Mouse (Mus musculus): ENCODE measurements at regions not wholly inside any gene's neighbourhood (a gene's known extent, or its start where the extent isn't known, plus 50 kb on each side); places are given as distances from the start of the nearest gene placed in this dataset.

- TF ChIP-seq CTCF (IDR thresholded peaks at IDR 0.05; ENCODE audit: borderline replicate concordance, insufficient read depth, low read depth, low read length) = no peak
- TF ChIP-seq POLR2A (IDR thresholded peaks at IDR 0.05; ENCODE audit: borderline replicate concordance, insufficient read depth, low read length) = no peak
These were observed 571.0 kb upstream of the Tenm2 start for GRCm38 (mm10) chr11:37806761-37807160.
